Mouse (Mus musculus) telencephalon, adult 2 months (tissue): ENCODE data around the gene Isl2.

Source experiments
- DNase-seq: peaks from one replicate; pipeline ENCODE4 v3.0.0-alpha.2; 2011; ENCODE audit warnings: low read depth, low spot score

Isl2 gene

GRCm38 (mm10) chr9:55546176-55547010, 7.9 kb downstream of the Isl2 start:
- no peak for DNase-seq

GRCm38 (mm10) chr9:55548871-55549270, 10.4 kb downstream of the Isl2 start:
- DNase-seq = no peak

GRCm38 (mm10) chr9:55549302-55549890, 10.9 kb downstream of the Isl2 start:
- DNase-seq = no peak

GRCm38 (mm10) chr9:55554986-55555385, 16.5 kb downstream of the Isl2 start:
- no peak for DNase-seq

- DNase-seq = no peak
Observed at GRCm38 (mm10) chr9:55560960-55561359, 22.5 kb downstream of the Isl2 start.

- no peak for DNase-seq
Observed at GRCm38 (mm10) chr9:55568466-55569159, 30.1 kb downstream of the Isl2 start.

GRCm38 (mm10) chr9:55571071-55571470, 32.6 kb downstream of the Isl2 start:
- no peak for DNase-seq

GRCm38 (mm10) chr9:55576571-55576970, 38.1 kb downstream of the Isl2 start:
- DNase-seq = peak; percentile 17

- no peak for DNase-seq
Observed at GRCm38 (mm10) chr9:55581414-55581813, 42.9 kb downstream of the Isl2 start.

GRCm38 (mm10) chr9:55586141-55586540, 47.7 kb downstream of the Isl2 start:
- no peak for DNase-seq
